Mouse (Mus musculus) hindbrain, postnatal 0 days (tissue): Measurements from ENCODE around the gene Nsg1. TPM values are rescaled to one million over a fixed set of nuclear protein-coding genes. Genes with fewer than 3 reads are reported as not detected.

Experiments used
- ATAC-seq: fragments of 200-750 bp; cut with Nextera tagmentation; 2 replicates; pipeline ENCODE4 v1.8.0; 2017; ENCODE audit warnings: mild to moderate bottlenecking, moderate TSS enrichment, moderate library complexity
- DNase-seq: peaks from one replicate; pipeline ENCODE4 v3.0.0-alpha.2; 2015; ENCODE audit warnings: low spot score
- H3K27ac ChIP-seq: fragments of 300-500 bp; sonication (generic); 2 replicates; pipeline ENCODE4 v1.5.1; 2014; ENCODE audit warnings: mild to moderate bottlenecking
- H3K27me3 ChIP-seq: fragments of 300-500 bp; sonication (generic); 2 replicates; pipeline ENCODE4 v1.6.1; 2014; ENCODE audit warnings: low read length, mixed read lengths; ENCODE audit not compliant: insufficient read depth
- H3K36me3 ChIP-seq: fragments of 300-500 bp; sonication (generic); 2 replicates; pipeline ENCODE4 v1.6.1; 2014; ENCODE audit warnings: low read length, mixed read lengths; ENCODE audit not compliant: insufficient read depth
- H3K4me1 ChIP-seq: fragments of 300-500 bp; sonication (generic); 2 replicates; pipeline ENCODE4 v1.6.1; 2014; ENCODE audit warnings: antibody characterized with exemption, low read length, mixed read lengths; ENCODE audit not compliant: insufficient read depth
- H3K4me2 ChIP-seq: fragments of 300-500 bp; sonication (generic); 2 replicates; pipeline ENCODE4 v1.6.1; 2014; ENCODE audit warnings: low read depth, mild to moderate bottlenecking, low read length, moderate library complexity, mixed read lengths
- H3K4me3 ChIP-seq: fragments of 300-500 bp; sonication (generic); 2 replicates; pipeline ENCODE4 v1.5.1; 2014; ENCODE audit warnings: low read length
- H3K9ac ChIP-seq: fragments of 300-500 bp; sonication (generic); replicated peaks from 2 replicates; pipeline ENCODE4 v1.6.1; 2014; ENCODE audit warnings: mild to moderate bottlenecking, low read length, moderate library complexity, mixed read lengths
- H3K9me3 ChIP-seq: fragments of 300-500 bp; sonication (generic); 2 replicates; pipeline ENCODE4 v1.6.1; 2016; ENCODE audit warnings: low read length, mixed read lengths
- CTCF ChIP-seq: IDR thresholded peaks from 2 replicates; pipeline ENCODE4 v1.5.1; 2016; ENCODE audit warnings: antibody characterized with exemption, control low read depth, low read depth
- WGBS: fragments of 180-500 bp; shearing (Covaris S2); extraction: QIAGEN DNeasy Blood & Tissue Kit; methylation state at CpG from one replicate; pipeline ENCODE4 v1.1.7; 2014; 5-methylcytosine and 5-hydroxymethylcytosine counted together
- polyA plus RNA-seq: library from polyadenylated mRNA; unstranded; fragments of >200 nt; fragmentation: Nextera tagmentation; extraction: Ambion mirVana; gene quantifications from 2 replicates; pipeline ENCODE4 v1.2.1, GENCODE M21; 2015
- total RNA-seq: library from RNA; depleted of rRNA; stranded (reverse); fragments of >200 nt; gene quantifications from 2 replicates; pipeline ENCODE4 v1.2.3, GENCODE M21; 2014; rRNA removed

Gene Nsg1
- total and polyA plus RNA-seq, 2 experiments from 2014 or later = 1,051 to 1,578 TPM

DNA sequence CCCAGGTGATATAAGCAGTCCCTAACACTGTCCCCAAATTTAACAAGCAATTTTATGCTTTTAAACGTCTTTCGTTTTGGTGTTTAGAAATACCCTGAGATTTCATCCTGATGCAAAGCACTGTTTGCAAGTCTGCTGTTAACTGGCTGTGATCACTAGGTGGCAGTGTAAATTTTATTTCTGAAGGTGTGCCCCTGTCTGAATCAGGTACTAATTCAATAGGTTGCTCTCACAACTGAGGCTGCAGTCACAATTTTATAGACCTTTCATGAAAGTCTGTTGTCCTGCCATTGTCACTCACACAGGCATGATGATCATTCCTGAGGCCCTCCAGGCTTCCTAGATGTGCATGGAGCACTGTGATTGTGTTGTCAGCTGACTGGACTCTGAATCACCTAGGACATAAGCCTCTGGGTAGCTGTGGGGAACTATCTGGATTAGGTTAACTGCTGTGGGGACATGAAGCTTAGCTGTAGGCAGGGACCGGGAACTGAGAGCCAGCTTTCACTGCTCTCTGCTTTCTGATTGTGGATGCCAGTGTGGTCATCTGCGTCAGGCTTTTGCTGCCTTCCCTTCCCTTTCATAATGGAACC, 62.1 kb downstream of the Nsg1 start:
- Histone ChIP-seq H3K4me2 (no peak overlapping the region), H3K27ac (no peak overlapping the region), H3K27me3 (no peaks in the 10 kb centered on the region), H3K9me3 (no peaks in the 10 kb centered on the region), H3K4me1 (no peaks in the 10 kb centered on the region), H3K36me3 (no peaks in the 10 kb centered on the region), H3K9ac (no peak overlapping the region), H3K4me3 (no peak overlapping the region)
- 69% methylated on average over 4 of the region's 4 CpGs for WGBS
- ATAC-seq (peak; percentile 61; the same call in 1 of the 2 replicates), DNase-seq (peak; percentile 78)
- peak; percentile 64 for TF ChIP-seq CTCF

DNA sequence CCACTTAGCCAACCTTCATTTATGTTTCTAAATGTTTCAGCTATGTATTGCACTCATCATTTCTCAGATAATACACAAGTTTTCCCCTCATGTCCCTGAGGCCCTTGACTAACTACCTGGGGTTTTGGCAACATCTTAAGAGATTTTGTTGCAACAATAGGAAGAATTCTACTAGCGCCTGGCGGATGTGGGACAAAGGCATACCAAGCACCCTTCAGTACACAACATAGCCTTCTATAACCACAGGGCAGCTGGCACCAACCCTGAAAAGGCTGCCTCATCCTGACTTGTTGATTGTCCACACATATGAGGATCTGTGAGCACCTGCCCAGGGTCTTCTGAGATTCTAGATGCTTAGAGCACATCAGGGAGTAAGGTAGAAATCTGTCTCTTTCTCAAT, 65.4 kb downstream of the Nsg1 start:
- Histone ChIP-seq H3K27me3 (no peaks in the 10 kb centered on the region), H3K4me3 (no peak overlapping the region), H3K4me2 (no peak overlapping the region), H3K4me1 (no peaks in the 10 kb centered on the region), H3K9ac (no peak overlapping the region), H3K36me3 (no peaks in the 10 kb centered on the region), H3K9me3 (no peaks in the 10 kb centered on the region), H3K27ac (no peak overlapping the region)
- ATAC-seq = no peak
- 84% methylated on average over 2 of the region's 2 CpGs for WGBS
- no peak for DNase-seq
- TF ChIP-seq CTCF = no peak

DNA sequence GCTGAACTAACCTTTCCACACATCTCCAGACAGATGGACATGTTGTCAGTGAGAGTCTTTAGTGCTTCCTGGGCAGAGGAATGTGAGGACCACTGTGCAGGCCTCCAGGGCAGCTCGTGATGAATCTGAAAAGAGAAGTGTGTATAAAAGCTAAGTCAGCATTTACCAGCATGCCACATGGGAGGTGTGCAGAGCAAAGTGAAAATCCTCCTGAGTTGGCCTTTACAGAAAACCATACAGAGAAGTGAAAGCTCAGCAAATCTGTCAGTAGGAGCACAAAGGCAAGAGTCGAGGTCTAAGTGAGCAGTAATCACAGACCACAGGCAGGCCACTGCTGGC, 67.8 kb downstream of the Nsg1 start:
- H3K27ac ChIP-seq = no peak overlapping the region
- DNase-seq (no peak), ATAC-seq (no peak)
- no peak overlapping the region for H3K4me2 ChIP-seq
- H3K9me3 ChIP-seq = no peaks in the 10 kb centered on the region
- WGBS = 57% methylated on average over 2 of the region's 2 CpGs
- no peaks in the 10 kb centered on the region for H3K36me3 ChIP-seq
- no peak overlapping the region for H3K9ac ChIP-seq
- no peaks in the 10 kb centered on the region for H3K27me3 ChIP-seq
- H3K4me3 ChIP-seq = no peak overlapping the region
- no peak for TF ChIP-seq CTCF
- H3K4me1 ChIP-seq = no peaks in the 10 kb centered on the region

DNA sequence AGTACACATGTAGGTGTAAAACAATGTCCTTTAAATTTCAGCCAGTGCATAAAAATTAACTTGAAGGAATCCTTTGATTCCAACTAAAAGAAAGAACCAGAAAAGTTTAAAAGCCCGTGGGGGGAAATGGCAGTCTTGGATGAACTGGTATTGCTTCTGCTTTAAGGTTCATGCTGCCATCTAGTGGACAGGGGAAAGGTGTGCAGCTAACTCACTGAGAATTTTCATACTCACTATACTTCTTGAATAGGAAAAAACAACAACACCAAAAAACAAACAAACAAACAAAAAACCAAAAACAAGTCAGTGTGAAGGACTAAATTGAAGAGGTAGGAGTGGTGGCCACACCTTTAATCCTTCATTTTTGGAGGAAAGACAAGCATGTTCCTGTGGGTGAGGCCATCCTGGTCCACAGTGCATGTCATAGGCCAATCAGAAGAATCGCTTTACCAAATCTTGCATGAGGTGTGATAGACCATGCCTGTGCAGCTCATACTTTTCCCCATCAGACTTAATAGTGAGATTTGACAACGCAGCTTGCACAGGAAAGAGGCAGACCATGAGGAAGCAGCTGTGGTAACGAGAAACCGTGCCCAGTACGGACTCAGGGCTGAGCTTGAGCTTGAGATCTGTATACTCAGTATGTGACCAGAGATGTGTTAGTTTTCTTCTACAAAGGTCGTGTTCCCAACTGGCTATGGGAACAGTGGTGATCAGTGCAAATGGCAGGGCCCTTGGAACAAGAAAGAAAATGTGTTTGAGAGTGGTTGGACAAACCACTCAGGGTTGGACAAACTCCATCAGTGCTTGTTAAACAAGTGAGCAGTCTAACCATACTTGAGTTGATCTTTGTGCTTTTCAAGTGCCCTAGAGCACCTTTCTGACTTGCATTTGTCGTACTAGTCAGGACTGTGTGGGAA, 68.4 kb downstream of the Nsg1 start:
- H3K27me3 ChIP-seq = no peaks in the 10 kb centered on the region
- no peak overlapping the region for H3K27ac ChIP-seq
- H3K4me1 ChIP-seq = no peaks in the 10 kb centered on the region
- WGBS = 73% methylated on average over 8 of the region's 8 CpGs
- no peak for ATAC-seq
- H3K36me3 ChIP-seq = no peaks in the 10 kb centered on the region
- TF ChIP-seq CTCF = peak; percentile 86
- peak; percentile 87 for DNase-seq
- H3K4me3 ChIP-seq = no peak overlapping the region
- H3K4me2 ChIP-seq = no peak overlapping the region
- H3K9ac ChIP-seq = no peak overlapping the region
- H3K9me3 ChIP-seq = no peaks in the 10 kb centered on the region

DNA sequence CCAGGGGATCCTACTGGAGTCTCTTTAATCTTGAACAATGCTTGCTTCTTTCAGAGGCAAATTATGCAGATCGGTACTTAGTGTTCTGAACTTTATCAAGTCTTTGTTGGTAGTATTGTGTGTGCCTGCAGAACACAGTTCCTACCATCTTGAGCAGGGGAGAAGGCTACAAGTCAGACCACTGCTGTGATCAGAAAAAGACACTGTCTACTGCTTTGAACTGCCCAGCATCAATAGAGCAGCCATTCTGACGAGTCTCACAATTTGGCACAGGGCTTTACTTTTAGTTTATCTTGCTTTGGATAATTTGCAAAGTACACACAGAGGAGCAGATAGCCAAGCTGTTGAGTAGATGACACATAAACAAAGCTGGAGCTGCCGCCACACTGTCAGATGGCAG, 69.1 kb downstream of the Nsg1 start:
- H3K9me3 ChIP-seq = no peaks in the 10 kb centered on the region
- 31% methylated on average over 3 of the region's 3 CpGs for WGBS
- H3K4me1 ChIP-seq = no peaks in the 10 kb centered on the region
- H3K9ac ChIP-seq = no peak overlapping the region
- H3K27me3 ChIP-seq = no peaks in the 10 kb centered on the region
- H3K4me2 ChIP-seq = no peak overlapping the region
- ATAC-seq (peak; percentile 18; the same call in 1 of the 2 replicates), DNase-seq (no peak)
- H3K4me3 ChIP-seq = no peak overlapping the region
- no peak overlapping the region for H3K27ac ChIP-seq
- no peak for TF ChIP-seq CTCF
- no peaks in the 10 kb centered on the region for H3K36me3 ChIP-seq

DNA sequence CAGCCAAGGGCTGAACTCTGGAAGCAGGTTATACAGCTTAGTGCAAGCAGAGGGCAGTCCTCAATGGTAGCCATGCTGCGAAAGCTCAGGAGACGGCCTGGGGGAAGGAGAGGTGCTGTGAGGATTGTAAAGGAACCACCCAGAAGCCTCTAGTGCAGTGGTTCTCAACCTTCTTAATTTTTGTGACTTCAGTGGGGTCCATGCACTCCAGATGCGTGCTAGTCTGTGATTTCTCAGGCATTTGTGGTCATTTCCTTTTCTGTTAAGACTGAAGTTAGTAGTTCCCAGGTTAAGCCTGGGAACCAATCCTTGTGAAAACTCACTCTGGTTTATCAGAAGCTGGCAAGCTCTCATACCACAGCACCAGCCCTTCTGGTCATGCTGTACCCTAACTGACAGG, 69.6 kb downstream of the Nsg1 start:
- WGBS = 66% methylated on average over 3 of the region's 3 CpGs
- Histone ChIP-seq H3K9ac (no peak overlapping the region), H3K36me3 (no peaks in the 10 kb centered on the region), H3K4me3 (no peak overlapping the region), H3K27ac (no peak overlapping the region), H3K9me3 (no peaks in the 10 kb centered on the region), H3K27me3 (no peaks in the 10 kb centered on the region), H3K4me1 (no peaks in the 10 kb centered on the region), H3K4me2 (no peak overlapping the region)
- no peak for TF ChIP-seq CTCF
- DNase-seq (no peak), ATAC-seq (no peak)

Other genes starting within 250 kb of the Nsg1 start
- 15.6 and 25.2 TPM in 2 replicates for gene Stx18, start 121.2 kb downstream of the Nsg1 start, total RNA-seq
- gene Stx18, start 121.2 kb downstream of the Nsg1 start, polyA plus RNA-seq = 31.8 and 32.8 TPM in 2 replicates
- gene Zbtb49, start 60.5 kb upstream of the Nsg1 start, total RNA-seq = 24.1 and 25.2 TPM in 2 replicates
- 13.8 and 14.7 TPM in 2 replicates for gene Zbtb49, start 60.5 kb upstream of the Nsg1 start, polyA plus RNA-seq
- 1.3 and 11.4 TPM in 2 replicates for gene Lyar, start 60.6 kb upstream of the Nsg1 start, total RNA-seq
- 45.9 and 49.3 TPM in 2 replicates for gene Lyar, start 60.6 kb upstream of the Nsg1 start, polyA plus RNA-seq
- gene Tmem128, start 100.3 kb upstream of the Nsg1 start, total RNA-seq = 78.4 and 105 TPM in 2 replicates
- 108 and 114 TPM in 2 replicates for gene Tmem128, start 100.3 kb upstream of the Nsg1 start, polyA plus RNA-seq
- 0.10 TPM in 1 of 2 replicates, not detected in the other for gene Otop1, start 116.1 kb upstream of the Nsg1 start, total RNA-seq
- 0.10 TPM in 1 of 2 replicates, not detected in the other for gene Otop1, start 116.1 kb upstream of the Nsg1 start, polyA plus RNA-seq
- 1.1 and 2.8 TPM in 2 replicates for gene Drd5, start 159.5 kb upstream of the Nsg1 start, total RNA-seq
- 1.7 and 2.0 TPM in 2 replicates for gene Drd5, start 159.5 kb upstream of the Nsg1 start, polyA plus RNA-seq